Mouse (Mus musculus): ENCODE results near the gene Zfp507. TPM values are rescaled to one million over a fixed set of nuclear protein-coding genes. Genes with fewer than 3 reads are reported as not detected.

Zfp507 gene
- total RNA-seq, 2 experiments from 2014 or later, result 13.0 to 13.9 TPM

DNA sequence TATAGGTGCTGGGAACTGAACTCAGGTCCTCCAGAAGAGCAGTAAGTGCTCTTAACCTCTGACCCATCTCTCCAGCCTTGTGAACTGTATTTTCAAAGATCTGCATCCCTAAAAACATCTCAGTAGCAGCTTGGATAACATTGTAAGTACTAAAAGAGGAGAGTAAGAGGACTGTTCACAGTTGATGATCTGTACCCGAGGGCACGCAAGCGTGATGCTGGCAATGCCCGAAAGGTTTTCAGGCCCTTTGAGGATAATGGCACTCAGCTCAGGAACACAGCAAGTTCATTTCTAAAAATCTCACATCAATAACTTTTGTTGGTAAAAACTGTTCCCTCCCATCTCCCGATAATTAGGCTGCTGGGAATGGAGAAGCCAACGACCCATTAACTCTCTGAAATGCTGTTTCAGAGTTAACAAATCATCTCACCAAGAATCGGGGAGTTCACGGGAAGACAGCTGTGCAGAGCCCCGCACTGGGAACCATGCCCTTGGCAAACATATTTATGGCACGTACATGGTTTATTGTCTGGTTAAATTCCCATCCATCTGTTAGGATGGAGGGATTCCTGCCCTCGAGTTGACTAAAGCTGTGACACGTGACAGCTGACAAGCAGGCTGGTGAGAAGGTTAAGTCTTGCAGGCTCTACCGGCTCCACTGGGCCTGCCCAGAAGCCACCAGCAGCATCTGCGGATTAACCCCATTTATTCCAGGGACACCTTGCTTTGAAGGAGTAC lies 69.3 kb downstream of the Zfp507 start:
- DNase-seq, result no peak

DNA sequence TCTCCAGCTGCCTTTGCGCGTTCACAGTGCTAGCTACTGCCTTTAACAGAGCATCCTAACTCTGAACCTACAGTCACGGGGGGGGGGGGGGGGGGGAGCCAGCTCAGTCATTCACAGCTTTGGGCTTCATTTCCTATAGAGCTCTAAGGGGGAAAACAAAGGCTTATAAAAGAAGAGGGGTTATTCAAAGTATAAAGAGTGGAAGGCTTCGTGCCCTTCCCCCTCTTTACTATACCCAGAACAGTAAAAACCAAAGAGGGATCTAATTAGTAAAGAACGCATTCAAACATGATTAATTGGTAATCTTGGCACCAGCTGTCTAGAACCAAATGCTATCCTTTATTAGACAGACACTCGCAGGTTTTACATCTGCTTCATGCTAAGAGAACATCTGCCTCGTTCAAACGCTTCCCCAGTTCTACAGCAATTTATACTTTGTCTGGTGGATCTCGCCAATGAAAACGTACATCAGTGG lies 70.2 kb downstream of the Zfp507 start:
- no peak for DNase-seq

DNA sequence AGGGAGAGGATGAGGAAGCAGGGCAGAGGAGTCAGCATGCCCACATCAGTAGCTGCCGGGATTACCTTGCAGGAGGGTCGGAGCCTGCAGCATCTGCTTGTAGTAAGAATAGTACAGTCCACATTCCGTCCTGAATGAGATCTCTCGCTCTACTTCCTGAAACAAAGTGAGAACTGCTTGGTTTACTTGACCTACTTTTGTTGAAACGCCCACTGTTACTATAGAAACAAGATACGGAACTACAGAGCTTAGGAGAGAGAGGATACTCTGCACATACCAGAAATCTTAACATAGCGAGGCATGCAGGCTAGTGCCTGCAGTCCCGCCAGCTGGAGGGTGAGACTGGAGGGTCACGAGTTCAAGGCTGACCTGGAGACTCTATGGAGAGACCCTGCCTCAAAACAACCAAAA lies 73.2 kb downstream of the Zfp507 start:
- peak; percentile 18 to 36 for DNase-seq

DNA sequence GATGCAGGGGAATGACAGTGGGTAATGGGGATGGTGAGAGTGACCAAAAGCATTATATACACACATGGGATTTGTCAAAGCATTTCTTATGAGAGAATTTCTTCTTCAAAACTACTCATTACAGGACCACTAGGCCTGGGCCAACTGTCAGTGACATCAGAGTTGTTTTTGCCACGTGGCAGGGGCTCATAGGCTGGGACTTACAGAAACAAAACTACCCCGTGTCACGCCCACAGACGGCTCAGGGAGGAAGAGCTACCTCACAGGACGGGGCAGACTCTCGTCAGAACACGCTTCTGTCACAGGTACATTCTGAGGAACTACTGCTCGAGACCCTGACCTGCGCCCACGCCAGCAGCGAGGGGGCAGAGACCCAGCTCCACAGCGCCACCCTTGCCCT lies 74.4 kb downstream of the Zfp507 start:
- DNase-seq, result no peak

DNA sequence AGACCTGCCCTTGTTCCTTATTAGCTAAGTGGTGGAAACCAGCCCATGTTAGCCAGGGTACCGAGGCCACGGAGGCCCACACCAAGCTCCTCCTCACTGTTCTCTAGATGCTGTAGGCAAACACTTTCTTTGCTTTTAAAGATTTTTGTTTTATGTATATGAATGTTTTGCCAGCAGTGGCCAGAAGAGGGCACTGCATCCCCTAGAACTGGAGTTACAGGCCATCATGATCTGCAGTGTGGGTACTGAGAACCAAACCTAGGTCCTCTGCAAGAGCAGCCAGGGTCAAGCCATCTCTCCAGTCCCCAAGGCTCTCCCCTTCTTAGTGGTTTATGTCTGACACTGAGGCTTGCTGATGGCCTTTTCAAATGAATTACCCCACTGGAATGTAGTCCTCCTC lies 79.8 kb downstream of the Zfp507 start:
- DNase-seq, result no peak

Other genes starting within 250 kb of the Zfp507 start
- 10 to 100 TPM; 69.2 to 80.4 TPM for gene Nudt19, start 246.7 kb downstream of the Zfp507 start, total RNA-seq (2021)
- under 1 TPM in 1 of 2 experiments, not detected in 1; 0.10 TPM for gene Rgs9bp, start 217.4 kb downstream of the Zfp507 start, total RNA-seq (2021)
- 1 to 10 TPM; 9.7 to 9.9 TPM for gene Ankrd27, start 216.8 kb downstream of the Zfp507 start, total RNA-seq (2021)
- 100 to 1,000 TPM; 112 to 114 TPM for gene Pdcd5, start 155.5 kb downstream of the Zfp507 start, total RNA-seq (2021)
- 1 to 10 TPM; 3.8 to 6.7 TPM for gene Dpy19l3, start 48.5 kb downstream of the Zfp507 start, total RNA-seq (2021)

Measured in heart, adult 18-20 months (tissue).